Mouse (Mus musculus) hindbrain, embryonic 12.5 days (tissue): ENCODE measurements around the gene Lnx2. TPM values are rescaled to one million over a fixed set of nuclear protein-coding genes. Genes with fewer than 3 reads are reported as not detected.

Source experiments
- ATAC-seq: fragments of 200-750 bp; cut with Nextera tagmentation; 2 replicates; pipeline ENCODE4 v1.8.0; 2017; ENCODE audit warnings: moderate TSS enrichment; ENCODE audit not compliant: low FRiP score
- H3K27ac ChIP-seq: fragments of 300-500 bp; sonication (generic); 2 replicates; pipeline ENCODE4 v1.5.1; 2016; ENCODE audit warnings: mild to moderate bottlenecking
- H3K27me3 ChIP-seq: fragments of 300-500 bp; sonication (generic); 2 replicates; pipeline ENCODE4 v1.6.1; 2016; ENCODE audit warnings: mild to moderate bottlenecking
- H3K36me3 ChIP-seq: fragments of 300-500 bp; sonication (generic); 2 replicates; pipeline ENCODE4 v1.6.1; 2016; ENCODE audit warnings: mild to moderate bottlenecking
- H3K4me1 ChIP-seq: fragments of 300-500 bp; sonication (generic); 2 replicates; pipeline ENCODE4 v1.6.1; 2016
- H3K4me2 ChIP-seq: fragments of 300-500 bp; sonication (generic); replicated peaks from 2 replicates; pipeline ENCODE4 v1.6.1; 2016; ENCODE audit warnings: mild to moderate bottlenecking
- H3K4me3 ChIP-seq: fragments of 300-500 bp; sonication (generic); 2 replicates; pipeline ENCODE4 v1.5.1; 2016; ENCODE audit warnings: mild to moderate bottlenecking
- H3K9ac ChIP-seq: fragments of 300-500 bp; sonication (generic); 2 replicates; pipeline ENCODE4 v1.6.1; 2016; ENCODE audit warnings: mild to moderate bottlenecking, moderate library complexity
- H3K9me3 ChIP-seq: fragments of 300-500 bp; sonication (generic); replicated peaks from 2 replicates; pipeline ENCODE4 v1.6.1; 2016; ENCODE audit warnings: mild to moderate bottlenecking
- WGBS: fragments of 180-500 bp; shearing (Covaris S2); methylation state at CpG from one replicate; pipeline ENCODE4 v1.1.7; 2016; 5-methylcytosine and 5-hydroxymethylcytosine counted together
- polyA plus RNA-seq: library from polyadenylated mRNA; unstranded; fragments of >200 nt; fragmentation: Nextera tagmentation; extraction: Ambion mirVana; gene quantifications from 2 replicates; pipeline ENCODE4 v1.2.1, GENCODE M21; 2016

The Lnx2 gene
- polyA plus RNA-seq, 1 experiment from 2014 or later: 8.8 TPM

DNA sequence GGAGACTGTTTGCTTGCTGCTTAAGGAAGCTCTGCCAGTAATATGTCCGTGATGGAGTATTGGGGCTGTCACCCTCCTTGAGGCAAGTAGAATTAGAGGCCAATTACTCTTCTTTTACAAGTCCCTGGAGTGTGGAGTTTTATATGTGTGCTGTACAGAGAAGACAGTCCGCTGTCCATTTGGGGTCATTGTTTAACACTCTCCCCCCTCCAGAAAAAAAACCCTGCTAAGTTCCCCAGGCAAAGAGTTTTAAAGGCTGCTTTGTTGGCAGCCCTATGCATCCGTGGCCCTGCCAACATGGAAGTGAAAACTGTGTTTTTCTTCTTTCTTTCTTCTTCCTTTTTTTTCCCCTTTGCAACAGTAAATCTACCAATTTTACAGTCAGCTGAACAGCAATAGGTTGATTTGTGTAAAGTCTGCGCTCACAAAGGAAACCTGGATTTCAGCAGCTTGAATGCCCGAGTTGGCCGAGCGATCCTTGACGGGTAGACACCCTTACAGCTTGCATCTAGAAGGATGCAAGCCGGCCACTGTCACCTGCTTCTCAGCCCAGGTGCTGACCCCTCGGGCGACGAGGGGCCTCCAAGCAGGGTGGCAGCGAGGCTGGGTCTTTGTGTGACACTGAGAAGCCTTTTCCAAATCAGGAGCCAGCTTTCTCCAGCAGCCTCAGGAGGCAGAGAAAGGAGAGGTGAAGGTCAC, 107.5 kb downstream of the Lnx2 start:
- H3K9ac ChIP-seq: no peak overlapping the region
- no peak for ATAC-seq
- peaks cover 4% of the 10 kb centered on the region; the same call in 1 of the 2 replicates for H3K27me3 ChIP-seq
- WGBS: 26% methylated on average over 13 of the region's 13 CpGs
- H3K4me2 ChIP-seq: no peak overlapping the region
- no peaks in the 10 kb centered on the region for H3K36me3 ChIP-seq
- no peak overlapping the region for H3K4me3 ChIP-seq
- H3K4me1 ChIP-seq: peaks cover 5% of the 10 kb centered on the region
- no peak overlapping the region for H3K27ac ChIP-seq
- H3K9me3 ChIP-seq: no peaks in the 10 kb centered on the region

Other genes starting within 250 kb of the Lnx2 start
- gene Rpl21, start 243.7 kb downstream of the Lnx2 start, polyA plus RNA-seq: 362 and 406 TPM in 2 replicates
- gene Rasl11a, start 231.5 kb downstream of the Lnx2 start, polyA plus RNA-seq: 11.0 and 13.4 TPM in 2 replicates
- gene Gtf3a, start 127.9 kb downstream of the Lnx2 start, polyA plus RNA-seq: 89.1 and 97.1 TPM in 2 replicates
- gene Mtif3, start 112.8 kb downstream of the Lnx2 start, polyA plus RNA-seq: 23.5 and 24.6 TPM in 2 replicates
- gene Polr1d, start 464 bp upstream of the Lnx2 start, polyA plus RNA-seq: 95.1 and 98.0 TPM in 2 replicates
- gene Gsx1, start 112.1 kb upstream of the Lnx2 start, polyA plus RNA-seq: 8.6 and 9.3 TPM in 2 replicates
- not detected in 2 replicates for gene Pdx1, start 193.4 kb upstream of the Lnx2 start, polyA plus RNA-seq
- gene Cdx2, start 230.7 kb upstream of the Lnx2 start, polyA plus RNA-seq: not detected in 2 replicates
- not detected in 2 replicates for gene Urad, start 245.9 kb upstream of the Lnx2 start, polyA plus RNA-seq